Mouse (Mus musculus): ENCODE measurements at regions not wholly inside any gene's neighbourhood (a gene's known extent, or its start where the extent isn't known, plus 50 kb on each side); places are given as distances from the start of the nearest gene placed in this dataset.

GRCm38 (mm10) chr9:30183409-30183808 lies 220.5 kb upstream of the Ntm start:
- DNase-seq = no peak

GRCm38 (mm10) chr9:30184996-30185763 lies 222.2 kb upstream of the Ntm start:
- DNase-seq = no peak

GRCm38 (mm10) chr9:30186261-30186660 lies 223.3 kb upstream of the Ntm start:
- no peak for DNase-seq

GRCm38 (mm10) chr9:30190078-30190477 lies 227.1 kb upstream of the Ntm start:
- DNase-seq = no peak

GRCm38 (mm10) chr9:30191119-30191518 lies 228.2 kb upstream of the Ntm start:
- DNase-seq = no peak

- DNase-seq = no peak
These were observed 229.0 kb upstream of the Ntm start for GRCm38 (mm10) chr9:30191902-30192301.

GRCm38 (mm10) chr9:30194866-30195265 lies 231.9 kb upstream of the Ntm start:
- DNase-seq = no peak

- DNase-seq = no peak
These were observed 224.5 kb upstream of the Snx19 start for GRCm38 (mm10) chr9:30202411-30202810.

- DNase-seq = no peak
These were observed 219.3 kb upstream of the Snx19 start for GRCm38 (mm10) chr9:30207631-30208030.

- DNase-seq = peak; percentile 40
These were observed 217.1 kb upstream of the Snx19 start for GRCm38 (mm10) chr9:30209806-30210205.

GRCm38 (mm10) chr9:30212471-30213075 lies 214.3 kb upstream of the Snx19 start:
- DNase-seq = no peak

GRCm38 (mm10) chr9:30234501-30235163 lies 192.3 kb upstream of the Snx19 start:
- no peak for DNase-seq

GRCm38 (mm10) chr9:30235791-30236190 lies 191.1 kb upstream of the Snx19 start:
- no peak for DNase-seq

GRCm38 (mm10) chr9:30242107-30242506 lies 184.8 kb upstream of the Snx19 start:
- DNase-seq = no peak

GRCm38 (mm10) chr9:30264533-30265168 lies 162.3 kb upstream of the Snx19 start:
- peak; percentile 94 for DNase-seq

- no peak for DNase-seq
These were observed 155.8 kb upstream of the Snx19 start for GRCm38 (mm10) chr9:30271081-30271480.

- no peak for DNase-seq
These were observed 153.1 kb upstream of the Snx19 start for GRCm38 (mm10) chr9:30273836-30274235.

- no peak for DNase-seq
These were observed 148.7 kb upstream of the Snx19 start for GRCm38 (mm10) chr9:30278231-30278630.

- no peak for DNase-seq
These were observed 143.7 kb upstream of the Snx19 start for GRCm38 (mm10) chr9:30283080-30283770.

- no peak for DNase-seq
These were observed 143.1 kb upstream of the Snx19 start for GRCm38 (mm10) chr9:30283771-30284148.

- DNase-seq = peak; percentile 57
These were observed 142.2 kb upstream of the Snx19 start for GRCm38 (mm10) chr9:30284562-30285323.

- no peak for DNase-seq
These were observed 141.6 kb upstream of the Snx19 start for GRCm38 (mm10) chr9:30285324-30285599.
